Mouse (Mus musculus) adrenal gland, postnatal 10 days (tissue): ENCODE measurements around the gene Arpc2. TPM values are rescaled to one million over a fixed set of nuclear protein-coding genes. Genes with fewer than 3 reads are reported as not detected.
A peak's percentile ranks its signal among the peaks of the same experiment; 100 is the strongest.

Experiments
- DNase-seq: peaks from one replicate; pipeline ENCODE4 v3.0.0; 2021; ENCODE audit warnings: mixed read lengths
- long read RNA-seq, 2 experiments: library from polyadenylated mRNA; stranded (forward); transcript quantifications; one replicate each; pipeline ENCODE4 v2.0.0; 2021
- total RNA-seq, 2 experiments: library from RNA; stranded (reverse); gene quantifications; 2 replicates each; pipeline ENCODE4 v1.2.3; 2021

The Arpc2 gene
- 100 to 1,000 TPM; 186 TPM for total RNA-seq
- long read RNA-seq, experiment 1, transcript Arpc2-202 (11 exons, 1,313 nt), result minor isoform, 8 of 461 reads
- long read RNA-seq, experiment 1, transcript Arpc2-201 (10 exons, 1,404 nt), result major isoform, 222 of 461 reads
- long read RNA-seq, experiment 1, transcript Arpc2-203 (11 exons, 1,439 nt), result minor isoform, 213 of 461 reads
- long read RNA-seq, experiment 1, partial matches to known transcripts, result 8 of 461 reads
- long read RNA-seq, experiment 1, other reads (novel, unspliced or antisense), result 10 of 461 reads
- long read RNA-seq, experiment 2, transcript Arpc2-201 (10 exons, 1,404 nt), result minor isoform, 84 of 179 reads
- long read RNA-seq, experiment 2, transcript Arpc2-203 (11 exons, 1,439 nt), result major isoform, 86 of 179 reads
- long read RNA-seq, experiment 2, partial matches to known transcripts, result 3 of 179 reads
- long read RNA-seq, experiment 2, other reads (novel, unspliced or antisense), result 6 of 179 reads

DNA sequence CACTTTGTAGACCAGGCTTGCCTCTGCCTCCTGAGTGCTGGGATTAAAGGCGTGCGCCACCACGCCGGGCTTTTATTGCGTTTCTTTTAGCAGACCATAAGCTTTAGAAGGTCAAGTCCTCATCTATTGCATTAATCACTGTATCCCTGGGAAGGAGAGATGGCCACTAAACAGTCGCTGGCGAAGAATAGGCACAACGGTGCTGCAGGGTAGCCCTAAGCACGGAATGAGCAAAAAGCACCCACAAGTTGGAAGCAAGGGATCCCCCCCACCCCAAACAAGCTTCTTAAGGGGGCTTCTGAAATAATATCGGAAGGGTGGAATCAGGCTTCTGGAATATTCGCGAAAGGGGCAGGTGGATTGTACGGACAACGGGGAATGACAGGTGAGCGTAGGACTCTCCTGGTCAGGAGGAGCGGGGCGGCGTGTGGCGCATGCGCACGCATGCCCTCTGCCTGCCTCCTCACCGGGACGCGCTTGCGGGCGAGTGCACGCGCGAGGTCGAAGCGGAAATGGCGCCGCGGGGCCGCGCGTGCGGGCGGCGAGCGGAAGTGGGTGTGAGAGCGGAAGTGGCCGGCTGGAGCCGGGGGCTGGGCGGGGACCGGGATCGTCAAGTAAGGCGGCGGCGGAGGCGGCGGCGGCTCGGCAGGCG lies at the start of gene Arpc2:
TSS of gene Arpc2 (plus strand) at position 147 of the 652 bp plus-strand sequence.
- DNase-seq, result peak; percentile 98

DNA sequence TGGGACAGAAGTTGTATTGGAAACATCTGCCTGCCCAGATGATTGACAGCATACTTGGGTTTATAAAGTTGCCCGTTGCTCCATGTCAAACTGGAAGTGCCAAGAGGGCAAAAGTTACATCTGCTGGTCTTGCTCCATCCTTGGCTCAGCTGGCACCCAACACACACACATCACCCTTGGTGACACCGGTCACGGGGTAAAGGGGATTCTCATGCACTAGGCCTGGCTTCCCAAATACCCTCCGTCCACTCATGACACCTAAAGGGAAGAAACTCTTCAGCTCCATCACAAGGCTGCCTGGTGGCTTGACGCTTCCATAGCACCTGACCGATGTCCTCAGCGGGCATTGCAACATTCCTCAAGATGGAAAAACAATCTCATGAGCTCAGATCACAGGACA lies 45.4 kb upstream of the Arpc2 start:
- DNase-seq, result peak; percentile 33

DNA sequence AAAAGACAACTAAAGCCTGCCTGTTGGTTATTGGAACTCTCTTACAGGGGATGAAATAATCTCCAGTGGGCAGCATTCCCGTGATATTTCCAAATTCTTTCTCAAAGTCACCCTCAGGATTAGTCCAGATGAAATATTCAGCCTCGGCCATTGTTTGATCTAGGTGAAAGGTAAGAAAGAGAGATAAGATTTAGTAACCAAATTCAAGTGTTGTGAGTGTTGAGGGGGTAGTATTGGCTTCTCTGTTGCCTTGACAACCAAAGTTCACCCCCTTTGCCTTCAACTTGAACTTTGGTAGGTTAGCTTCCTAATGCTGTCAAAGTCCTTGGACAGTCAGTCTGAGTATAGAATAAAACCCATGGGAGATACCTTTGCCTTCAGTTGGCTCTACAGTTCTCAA lies 43.2 kb upstream of the Arpc2 start:
- no peak for DNase-seq

DNA sequence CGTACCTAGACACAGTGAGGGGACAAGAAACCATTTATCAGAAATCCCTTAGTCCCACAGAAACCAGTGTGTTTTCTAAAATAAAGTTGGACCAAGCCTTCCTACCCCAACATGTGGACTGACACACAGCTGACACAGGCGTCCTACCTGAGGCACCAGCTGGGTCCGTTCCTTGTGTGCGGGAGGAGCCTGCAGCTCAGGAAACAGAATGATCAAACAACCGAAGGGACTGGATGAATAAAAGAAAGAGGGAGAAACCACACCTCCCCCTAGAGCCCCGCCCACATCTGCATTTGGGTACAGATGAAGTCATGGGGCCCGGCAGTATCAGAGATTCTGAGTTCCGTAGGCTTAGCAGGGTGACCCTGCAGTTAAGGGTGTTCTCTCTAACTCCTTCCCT lies 41.4 kb upstream of the Arpc2 start, which contains the start of gene Cxcr1:
TSS of gene Cxcr1 (minus strand) at position 187 of the 400 bp plus-strand sequence.
- no peak for DNase-seq

DNA sequence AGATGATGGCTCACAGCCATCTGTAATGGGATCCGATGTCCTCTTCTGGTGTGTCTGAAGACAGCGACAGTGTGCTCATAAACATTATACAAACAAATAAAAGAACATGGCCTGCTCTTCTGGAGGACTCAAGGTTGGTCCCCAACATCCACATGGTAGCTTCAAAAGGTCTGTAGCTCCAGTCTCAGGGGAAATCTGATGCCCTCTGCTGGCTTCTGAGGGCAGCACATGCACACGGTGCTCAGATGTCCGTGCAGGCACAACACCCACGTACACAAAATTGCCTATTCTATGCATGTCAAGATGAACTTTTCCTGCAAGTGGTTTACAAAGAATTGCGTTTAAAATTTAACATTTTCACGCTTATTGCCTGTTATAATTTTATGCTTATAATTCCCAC lies 39.9 kb upstream of the Arpc2 start:
- peak; percentile 36 for DNase-seq

DNA sequence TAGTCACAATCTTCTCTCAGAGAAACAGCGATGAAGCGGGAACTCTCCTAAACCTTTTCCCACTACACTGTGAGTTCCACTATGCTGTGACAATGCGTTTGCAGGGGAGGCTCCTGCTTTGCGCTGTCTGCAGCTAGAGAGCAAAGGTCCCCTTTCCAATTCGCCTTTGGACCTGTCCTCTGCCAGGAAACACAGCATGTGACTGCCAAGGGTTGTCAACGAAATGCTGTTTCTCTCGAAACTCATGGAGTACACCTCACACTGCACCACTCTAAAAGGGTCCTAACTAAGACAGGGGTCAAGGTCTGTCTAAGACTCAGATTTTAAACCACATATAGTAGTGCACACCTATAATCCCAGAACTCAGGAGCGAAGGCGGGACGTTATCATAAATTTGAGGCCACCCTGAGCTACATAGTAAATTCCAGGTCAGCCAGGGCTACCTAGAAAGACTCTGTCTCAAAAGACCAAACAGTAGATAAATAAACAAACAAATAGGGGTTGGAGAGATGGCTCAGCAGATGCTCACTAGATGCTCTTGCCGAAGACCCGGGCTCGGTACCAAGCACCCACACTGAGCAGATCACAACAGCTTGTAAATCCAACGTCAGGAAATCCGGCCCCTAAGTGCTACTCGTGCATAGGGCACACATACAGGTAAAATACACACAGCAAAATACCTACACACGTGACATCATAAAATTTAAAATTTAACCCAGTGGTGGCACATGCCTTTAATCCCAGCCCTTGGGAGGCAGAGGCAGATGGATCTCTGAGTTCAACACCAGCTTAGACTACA lies 39.1 kb upstream of the Arpc2 start:
- peak; percentile 35 for DNase-seq

DNA sequence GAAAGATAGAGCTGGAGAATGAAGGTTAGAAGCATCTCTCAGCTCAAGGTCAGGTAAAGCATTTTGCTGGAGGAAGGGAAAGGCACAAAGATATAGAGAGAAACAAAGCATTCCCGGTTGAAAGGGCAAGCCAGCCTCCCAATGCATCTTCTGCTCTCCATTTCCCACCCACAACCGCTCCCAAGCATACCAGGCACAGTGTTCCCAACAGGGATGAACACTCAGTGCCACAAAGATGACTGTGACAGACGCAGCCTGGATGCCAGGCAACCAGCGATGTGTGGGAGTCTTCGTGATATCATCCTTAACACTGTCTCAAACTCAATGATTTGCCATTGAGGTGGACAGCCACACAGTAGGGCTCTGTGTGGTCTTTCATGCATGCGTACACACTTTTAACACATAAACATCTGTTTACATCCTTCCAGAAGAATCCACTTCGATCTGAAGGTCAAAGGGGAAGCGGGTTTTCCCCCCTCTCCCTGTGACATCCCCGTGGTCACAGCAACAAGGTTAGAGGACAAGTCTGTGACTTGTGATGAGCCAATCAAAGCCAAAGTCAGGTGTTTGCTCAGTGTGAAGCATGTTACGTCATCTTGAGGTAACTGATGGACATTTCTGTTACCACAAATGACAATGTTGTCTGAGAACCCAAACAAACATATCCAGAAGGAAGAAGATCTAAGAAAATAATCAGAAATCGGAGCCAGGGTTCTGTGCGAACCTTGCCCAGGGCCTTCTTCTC lies 38.0 kb upstream of the Arpc2 start:
- DNase-seq, result no peak

DNA sequence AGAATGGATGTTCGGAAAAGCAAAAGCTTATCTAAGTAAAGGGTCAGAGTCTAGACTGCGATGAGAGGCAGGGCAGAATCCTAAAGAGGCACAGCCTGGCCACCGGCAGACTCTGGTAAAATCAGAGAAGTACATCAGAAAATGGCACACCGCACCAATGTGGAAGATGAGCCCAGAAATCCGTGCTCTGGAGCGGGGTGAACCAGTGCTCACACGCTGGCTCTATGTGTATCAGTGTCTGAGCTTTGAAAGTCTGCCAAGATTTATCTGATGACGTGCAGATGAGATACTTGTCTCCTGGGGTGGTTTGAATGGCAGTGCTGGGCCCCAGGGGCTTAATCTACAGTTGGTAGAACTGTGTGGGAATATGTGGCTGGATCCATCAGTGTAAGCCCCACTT lies 36.8 kb upstream of the Arpc2 start:
- DNase-seq, result no peak

DNA sequence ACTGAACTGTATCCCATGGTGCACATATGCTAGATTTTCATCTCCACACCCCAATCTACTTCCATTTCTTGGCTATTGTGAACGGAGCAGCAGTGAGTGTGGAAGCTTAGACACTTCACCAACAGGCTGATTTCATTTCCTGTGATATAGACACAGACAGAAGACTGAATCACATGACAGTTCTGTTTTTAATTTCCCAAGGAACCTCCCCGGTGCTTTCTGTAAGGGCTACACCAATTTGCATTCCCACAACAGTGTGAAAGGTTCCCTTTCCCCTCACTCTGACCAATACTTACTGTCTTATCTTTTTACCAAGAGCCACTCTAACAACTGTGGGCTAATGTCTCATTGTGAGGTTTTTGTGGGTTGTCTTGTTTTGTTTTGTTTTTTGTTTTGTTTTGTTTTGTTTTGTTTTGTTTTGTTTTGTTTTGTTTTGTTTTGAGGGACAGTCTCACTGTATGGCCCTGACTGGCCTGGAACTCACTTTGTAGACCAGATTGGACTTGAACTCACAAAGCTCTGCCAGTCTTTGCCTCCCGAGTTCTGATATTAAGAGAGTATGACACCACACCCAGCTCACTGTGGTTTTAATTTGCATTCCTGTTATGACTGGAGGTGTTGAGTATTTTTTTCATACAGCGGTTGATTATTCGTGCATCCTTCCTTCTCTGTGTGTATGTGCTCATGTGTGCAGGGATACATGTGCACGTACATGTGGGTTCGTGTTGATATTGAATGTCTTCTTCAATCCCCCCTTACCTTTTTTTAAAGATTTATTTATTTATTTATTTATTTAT lies 34.6 kb upstream of the Arpc2 start:
- no peak for DNase-seq

DNA sequence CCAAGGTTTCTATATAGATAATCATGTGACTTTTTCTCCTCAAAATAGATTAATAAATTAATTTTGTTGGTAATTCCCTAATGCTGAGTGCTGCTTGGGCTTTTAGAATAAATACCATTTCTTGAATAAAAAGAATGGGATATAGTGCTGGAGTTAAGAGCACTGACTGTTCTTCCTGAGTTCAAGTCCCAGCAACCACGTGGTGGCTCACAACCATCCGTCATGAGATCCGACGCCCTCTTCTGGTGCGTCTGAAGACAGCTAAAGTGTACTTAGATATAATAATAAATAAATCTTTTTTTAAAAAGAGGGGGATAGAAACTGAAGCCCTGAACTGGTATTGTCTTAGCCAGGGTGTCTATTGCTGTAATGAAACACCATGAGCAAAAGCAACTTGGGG lies 32.4 kb upstream of the Arpc2 start:
- no peak for DNase-seq

DNA sequence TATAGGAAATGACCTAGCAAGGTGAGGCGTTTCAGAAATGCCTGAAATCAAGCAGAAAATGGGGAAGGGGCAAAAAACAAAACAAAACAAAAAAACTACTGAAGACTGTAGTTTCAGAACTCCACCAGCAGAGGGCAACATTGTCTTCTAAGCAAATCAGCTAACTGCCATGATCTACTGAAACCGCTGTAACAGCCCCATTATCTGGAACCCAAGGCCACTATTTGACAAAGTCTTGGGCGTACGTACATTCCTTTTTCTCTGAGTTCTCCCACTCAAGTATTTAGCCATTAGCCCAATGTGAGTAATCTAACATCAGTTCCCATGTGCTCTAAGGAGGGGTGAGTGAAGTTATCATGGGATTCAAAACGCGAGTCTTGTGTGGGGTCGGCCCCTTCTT lies 30.0 kb upstream of the Arpc2 start:
- peak; percentile 23 for DNase-seq

DNA sequence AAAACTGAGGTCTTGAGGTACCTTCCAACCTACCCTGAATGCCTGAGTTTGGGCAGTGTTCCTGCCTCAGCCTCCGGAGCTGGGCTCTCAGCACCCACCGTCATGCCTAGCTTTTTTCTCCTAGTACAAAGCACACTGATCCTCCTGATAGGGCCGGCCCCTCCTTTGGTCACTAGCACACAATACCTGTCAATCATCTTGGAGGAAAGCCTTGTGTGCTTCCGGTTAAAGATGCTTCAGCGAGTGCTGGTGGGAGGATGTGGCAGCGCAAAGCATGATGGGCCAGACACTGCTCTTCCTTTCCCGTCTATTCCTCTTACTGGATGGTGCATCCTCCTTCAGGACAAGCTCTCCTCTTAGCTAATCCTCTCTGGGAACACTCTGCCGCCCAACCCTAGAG lies 29.2 kb upstream of the Arpc2 start:
- no peak for DNase-seq

DNA sequence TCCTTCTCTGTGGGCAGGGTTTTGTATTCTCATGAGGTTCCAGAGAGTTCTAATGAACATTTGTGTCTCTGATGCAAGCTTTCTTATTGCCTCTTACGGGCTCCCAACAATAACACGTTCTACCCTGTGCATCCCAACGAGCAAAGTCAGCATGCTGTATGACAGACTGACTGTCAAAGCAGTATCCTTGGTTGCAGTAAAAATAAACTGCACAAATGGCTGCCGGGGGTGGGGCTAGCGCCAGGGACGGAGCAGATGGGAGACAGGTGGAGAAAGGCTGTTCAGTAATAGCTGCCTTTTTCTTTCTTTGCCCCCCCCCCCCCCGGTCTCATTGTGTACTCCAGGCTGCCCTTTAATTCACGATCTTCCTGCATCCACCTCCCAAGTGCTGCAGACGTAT lies 28.0 kb upstream of the Arpc2 start:
- no peak for DNase-seq

DNA sequence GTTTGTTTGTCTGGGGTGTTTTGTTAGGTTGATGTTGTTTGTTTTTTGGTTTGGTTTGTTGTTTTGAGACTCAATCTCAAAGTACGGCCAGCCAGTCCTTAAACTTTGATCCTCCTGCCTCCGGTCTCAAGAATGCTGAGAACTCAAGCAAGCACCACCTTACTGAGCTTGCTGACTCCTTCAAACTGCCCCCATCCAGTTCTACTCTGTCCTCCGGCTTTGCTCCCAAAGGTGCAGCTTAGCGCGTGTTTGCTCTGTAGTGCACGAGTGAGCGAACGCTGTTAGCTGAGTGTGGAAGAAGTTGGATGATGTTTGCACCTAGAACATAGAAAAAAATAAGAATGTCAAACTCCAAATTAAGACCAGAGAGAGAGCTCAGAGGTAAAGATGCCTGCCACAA lies 26.9 kb upstream of the Arpc2 start:
- DNase-seq, result no peak

DNA sequence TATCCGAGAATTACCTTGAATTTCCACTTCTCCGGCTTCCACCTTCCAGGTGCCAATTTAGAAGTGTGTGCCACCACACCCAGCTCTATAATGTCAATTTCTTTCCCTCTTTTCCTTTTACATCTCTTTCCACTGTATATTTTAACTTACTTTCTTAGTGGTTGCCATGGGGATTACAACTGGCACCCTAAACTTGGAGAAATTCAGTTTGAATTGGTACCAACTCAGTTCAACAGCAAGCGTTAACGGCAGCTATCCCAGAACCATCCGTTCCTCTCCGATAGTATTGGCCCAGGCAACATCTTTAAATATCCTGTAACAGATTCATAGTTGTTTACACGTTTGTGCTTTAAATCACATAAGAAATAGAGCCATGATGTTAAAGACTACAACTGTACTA lies 16.0 kb upstream of the Arpc2 start:
- DNase-seq, result no peak

DNA sequence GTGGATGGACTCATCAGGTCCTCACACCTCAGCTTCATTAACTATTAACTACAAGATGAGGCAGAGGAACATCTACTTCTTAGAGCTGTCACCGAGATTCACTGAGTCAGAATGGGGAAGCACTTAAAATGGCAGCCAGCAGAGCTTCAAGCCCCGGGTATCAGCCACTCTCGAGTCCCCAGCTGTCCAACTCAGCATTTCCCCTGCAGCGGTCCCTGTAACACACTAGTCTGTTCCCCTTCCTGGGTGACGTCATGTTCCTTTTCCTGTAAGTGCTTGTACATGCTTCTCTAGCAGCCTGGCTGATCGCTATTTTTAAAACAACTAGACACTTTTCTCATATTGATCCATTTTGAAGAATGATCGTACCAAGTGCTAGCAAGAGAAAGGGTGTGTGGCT lies 8.6 kb upstream of the Arpc2 start:
- peak; percentile 31 for DNase-seq

DNA sequence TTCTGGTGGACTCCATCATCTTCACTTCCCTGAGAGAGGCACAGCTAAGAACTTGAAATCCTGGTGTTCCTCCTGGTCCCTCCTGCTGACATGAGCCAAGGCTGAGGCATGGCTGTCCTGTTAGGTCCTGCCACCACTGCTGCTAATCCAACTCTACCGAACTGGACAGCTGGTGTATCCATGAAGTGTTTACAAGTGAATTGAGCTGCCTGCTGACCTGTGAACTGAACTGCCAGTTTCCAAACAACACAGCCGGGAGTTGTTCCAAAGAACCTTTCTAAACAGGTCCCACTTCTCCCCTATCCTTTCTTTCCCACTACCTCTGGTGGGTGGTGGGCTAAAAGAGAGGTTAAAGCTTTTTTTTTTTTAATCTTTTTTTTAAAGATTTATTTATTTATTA lies 5.9 kb upstream of the Arpc2 start:
- no peak for DNase-seq

DNA sequence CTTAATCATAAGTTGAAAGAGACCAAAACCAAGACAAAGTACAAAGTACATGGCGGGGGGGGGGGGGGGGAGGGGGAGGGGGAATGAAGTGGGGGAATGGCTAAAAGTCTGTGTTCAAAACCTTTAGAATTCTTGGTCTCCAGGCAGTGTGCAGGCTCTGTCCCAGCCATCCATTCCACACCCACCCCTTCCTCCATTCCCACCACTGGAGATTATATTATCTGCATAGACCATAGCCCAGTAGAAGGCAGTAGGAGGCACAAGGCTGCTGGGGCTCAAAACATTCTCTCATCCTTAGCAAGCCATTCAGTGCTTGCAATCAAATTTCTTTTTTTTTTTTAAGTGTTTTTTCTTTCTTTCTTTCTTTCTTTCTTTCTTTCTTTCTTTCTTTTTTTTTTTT lies 4.9 kb upstream of the Arpc2 start:
- no peak for DNase-seq

DNA sequence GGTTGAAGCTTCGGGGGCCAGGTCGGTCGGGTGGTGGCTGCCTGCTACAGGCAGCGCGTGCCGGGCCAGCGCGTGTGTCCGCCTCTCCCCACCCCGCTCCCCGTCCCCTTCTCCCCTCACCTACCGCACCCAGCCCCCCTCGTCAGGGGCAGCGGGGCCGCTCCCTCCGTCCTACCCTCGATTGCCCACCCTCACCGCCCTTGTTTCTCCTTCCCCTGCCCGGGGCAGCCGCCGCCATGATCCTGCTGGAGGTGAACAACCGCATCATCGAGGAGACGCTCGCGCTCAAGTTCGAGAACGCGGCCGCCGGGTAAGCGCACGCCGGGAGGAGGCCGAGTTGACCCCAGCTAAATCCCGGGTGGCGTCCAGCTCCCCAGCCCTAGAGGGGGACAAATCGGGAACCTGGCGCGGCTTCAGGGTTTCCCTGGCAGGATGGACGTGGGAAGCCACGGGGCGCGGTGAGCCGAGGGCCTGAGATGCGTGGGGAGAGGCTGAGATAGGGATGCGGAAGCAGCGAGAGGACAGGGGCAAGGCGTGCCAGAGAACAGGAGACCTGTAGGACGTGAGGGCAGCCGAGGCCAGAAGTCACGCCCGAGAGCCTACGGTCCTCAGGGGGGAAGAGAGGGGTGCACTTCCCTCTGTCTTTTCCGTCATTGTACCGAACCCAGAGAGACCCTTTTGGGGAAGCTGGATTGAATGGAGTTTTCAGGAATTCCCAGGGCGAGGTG lies 870 bp downstream of the Arpc2 start:
- no peak for DNase-seq

DNA sequence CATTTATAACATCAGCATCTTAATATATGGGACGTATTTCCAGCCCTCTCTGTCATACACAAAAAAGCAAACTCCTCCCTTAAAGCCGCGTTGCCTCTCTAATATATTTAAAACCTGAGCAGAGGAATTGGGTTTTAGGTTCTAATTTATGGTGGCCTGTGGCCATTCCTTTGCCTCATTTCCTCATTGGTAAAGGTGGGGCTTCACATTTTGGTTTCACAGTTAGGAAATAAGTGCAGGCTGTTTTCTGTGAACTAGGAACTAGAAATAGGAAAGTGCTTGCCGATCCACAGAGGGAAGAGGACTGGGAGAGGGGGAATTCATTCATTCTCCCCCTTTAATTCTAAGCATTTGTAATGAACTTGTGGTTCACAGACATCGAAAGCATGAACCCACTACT lies 1.8 kb downstream of the Arpc2 start:
- DNase-seq, result no peak

DNA sequence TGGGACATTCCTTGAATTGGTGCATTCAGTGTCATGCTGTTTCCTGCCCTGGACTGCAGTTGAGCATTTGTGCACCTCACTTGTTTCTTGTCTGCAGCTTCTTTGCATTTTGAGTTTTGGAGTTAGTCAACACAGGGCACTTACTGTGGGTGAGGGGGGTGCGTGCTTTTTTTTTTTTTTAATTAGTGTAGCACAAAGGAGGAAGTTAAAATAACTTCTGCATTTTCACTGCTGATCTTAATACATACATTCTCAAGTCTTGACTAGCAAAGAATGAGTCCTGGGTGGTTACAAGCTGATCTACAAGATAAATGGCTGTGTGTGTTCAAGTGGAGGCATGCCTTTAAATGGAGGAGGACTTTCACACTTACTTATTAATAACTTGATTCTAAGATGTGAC lies 2.3 kb downstream of the Arpc2 start:
- no peak for DNase-seq
